ENCODE assay signal across 20 mouse cellular contexts in the genomic region with DNA sequence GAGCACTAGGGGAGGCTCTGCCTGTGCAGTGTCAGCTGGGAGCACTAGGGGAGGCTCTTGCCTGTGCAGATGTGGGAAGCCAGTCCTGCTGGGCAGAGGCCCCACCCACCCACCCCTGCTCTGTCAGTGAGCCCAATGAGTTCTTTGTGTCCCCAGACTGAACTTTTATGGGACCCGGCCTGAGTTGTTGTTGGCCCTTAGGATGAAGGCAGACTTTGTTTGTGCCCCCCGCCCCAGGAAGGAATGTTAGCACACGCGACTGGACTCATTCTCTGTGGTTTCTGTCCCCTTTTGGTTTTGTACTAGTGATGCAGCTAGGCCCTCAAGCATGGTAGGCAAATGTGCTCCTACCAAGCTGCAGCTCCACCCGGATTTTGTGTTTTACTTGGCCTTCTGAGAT. TPM values are rescaled to one million over a fixed set of nuclear protein-coding genes. Genes with fewer than 3 reads are reported as not detected.
"Had no signal": no experiment of that assay in that cellular context is flagged by ENCODE, and none has a peak within 500 bp of the region (broad histone marks: within the 10 kb centered on the region; RNA-seq: fewer than 3 reads in every experiment).

No protein-coding gene starts in this region.

- DNase-seq: cerebellum, adult 9-10 months; cerebellum, adult 9-11 months; cerebellum, postnatal 10 days; cerebellum, postnatal 14 days; cerebellum, postnatal 25 days; cerebellum, postnatal 36 days; embryo, embryonic 11 days; forebrain, postnatal 0 days; gastrocnemius, adult 2 months; gastrocnemius, postnatal 10 days; gastrocnemius, postnatal 14 days; gastrocnemius, postnatal 25 days; gastrocnemius, postnatal 36 days; heart, adult 2 months had no signal

RNA-seq across cellular contexts. Expression of a gene that starts 32.2 kb away (rescaled TPM):
- total RNA-seq: common myeloid progenitor, adult 5-6 weeks; gastrocnemius, adult 18-20 months; gastrocnemius, adult 2 months; gastrocnemius, adult 8-10 months; gastrocnemius, postnatal 10 days; gastrocnemius, postnatal 14 days; gastrocnemius, postnatal 25 days; gastrocnemius, postnatal 36 days; gastrocnemius, postnatal 4 days; granulocyte monocyte progenitor cell, adult 5-6 weeks; heart, adult 2 months; heart, adult 8-10 months had no signal
